Mouse (Mus musculus): ENCODE measurements around the gene Bri3. TPM values are rescaled to one million over a fixed set of nuclear protein-coding genes. Genes with fewer than 3 reads are reported as not detected.

Gene Bri3
- total and polyA plus RNA-seq, 3 experiments = 129 to 258 (median 152) TPM

DNA sequence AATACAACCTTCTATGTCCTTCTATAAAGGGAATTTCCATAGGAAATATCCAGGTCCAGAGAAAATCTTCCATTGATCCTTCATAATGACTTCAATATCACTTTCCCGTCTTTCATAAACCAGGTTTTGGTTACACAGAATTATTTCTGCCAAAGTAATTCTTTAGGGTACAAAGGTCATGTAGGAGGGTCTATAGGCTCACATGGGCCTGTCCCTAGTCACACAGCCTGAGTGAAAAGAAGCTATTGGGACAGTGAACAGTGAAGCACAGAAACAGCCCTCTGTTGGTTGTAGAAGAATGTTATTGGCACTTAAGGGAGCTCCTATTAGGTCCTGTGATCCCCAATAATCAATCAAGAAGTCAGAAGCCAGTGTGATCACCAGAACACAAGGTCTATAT, 96.8 kb downstream of the Bri3 start:
- Histone ChIP-seq H3K4me3 (no peak overlapping the region), H3K27me3 (ENCODE audit: control insufficient read depth, insufficient read depth, low read length) (no peaks in the 10 kb centered on the region), H3K9ac (ENCODE audit: low read depth, low read length) (no peak overlapping the region), H3K4me1 (ENCODE audit: control insufficient read depth, insufficient read depth, low read length) (peaks cover 2% of the 10 kb centered on the region; the same call in 1 of the 2 replicates), H3K79me2 (replicated peaks; ENCODE audit: control insufficient read depth, insufficient read depth, low read length) (no peaks in the 10 kb centered on the region), H3K27ac (no peak overlapping the region), H3K36me3 (ENCODE audit: control insufficient read depth, insufficient read depth, low read length) (no peaks in the 10 kb centered on the region)
- 76% methylated on average over 1 of the region's 1 CpGs for WGBS
- DNase-seq = no peak
- TF ChIP-seq CTCF (IDR thresholded peaks at IDR 0.05) (no peak), EP300 (IDR thresholded peaks at IDR 0.05; ENCODE audit: insufficient read depth, low read depth, low read length) (no peak), POLR2A (IDR thresholded peaks at IDR 0.05; ENCODE audit: insufficient read depth, low read depth, low read length) (no peak)
- intact Hi-C loops (cut with DNase I) = no loop called here

DNA sequence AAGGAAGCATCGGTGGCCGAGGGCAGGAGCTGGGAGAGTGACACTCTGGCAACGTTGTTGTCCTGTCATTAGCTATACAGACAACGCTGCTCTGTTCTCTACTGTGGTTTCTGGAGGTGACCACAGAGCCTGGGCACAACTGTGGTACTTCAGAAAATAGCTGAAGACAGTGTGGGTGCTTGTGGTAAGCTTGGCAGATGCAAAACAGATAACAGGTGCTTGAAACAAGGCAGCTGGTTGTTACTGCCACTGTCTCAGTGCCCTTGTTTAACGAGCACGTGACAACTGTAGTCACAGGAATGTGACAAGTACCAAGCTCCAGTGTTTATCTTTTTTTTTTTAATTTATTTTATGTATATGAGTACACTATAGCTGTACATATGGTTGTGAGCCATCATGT, 100.4 kb downstream of the Bri3 start:
- H3K27me3 ChIP-seq (ENCODE audit: control insufficient read depth, insufficient read depth, low read length) = no peaks in the 10 kb centered on the region
- intact Hi-C loops (cut with DNase I) = no loop called here
- no peak overlapping the region for H3K4me3 ChIP-seq
- DNase-seq = no peak
- no peaks in the 10 kb centered on the region for H3K36me3 ChIP-seq (ENCODE audit: control insufficient read depth, insufficient read depth, low read length)
- no peaks in the 10 kb centered on the region for H3K79me2 ChIP-seq (replicated peaks; ENCODE audit: control insufficient read depth, insufficient read depth, low read length)
- no peak overlapping the region for H3K9ac ChIP-seq (ENCODE audit: low read depth, low read length)
- H3K4me1 ChIP-seq (ENCODE audit: control insufficient read depth, insufficient read depth, low read length) = 0 out of 2 replicates have a peak, but pooled peaks cover 2% of the 10 kb centered on the region
- H3K27ac ChIP-seq = no peak overlapping the region
- TF ChIP-seq POLR2A (IDR thresholded peaks at IDR 0.05; ENCODE audit: insufficient read depth, low read depth, low read length) (no peak), EP300 (IDR thresholded peaks at IDR 0.05; ENCODE audit: insufficient read depth, low read depth, low read length) (no peak), CTCF (IDR thresholded peaks at IDR 0.05) (no peak)
- WGBS = 58% methylated on average over 6 of the region's 6 CpGs

DNA sequence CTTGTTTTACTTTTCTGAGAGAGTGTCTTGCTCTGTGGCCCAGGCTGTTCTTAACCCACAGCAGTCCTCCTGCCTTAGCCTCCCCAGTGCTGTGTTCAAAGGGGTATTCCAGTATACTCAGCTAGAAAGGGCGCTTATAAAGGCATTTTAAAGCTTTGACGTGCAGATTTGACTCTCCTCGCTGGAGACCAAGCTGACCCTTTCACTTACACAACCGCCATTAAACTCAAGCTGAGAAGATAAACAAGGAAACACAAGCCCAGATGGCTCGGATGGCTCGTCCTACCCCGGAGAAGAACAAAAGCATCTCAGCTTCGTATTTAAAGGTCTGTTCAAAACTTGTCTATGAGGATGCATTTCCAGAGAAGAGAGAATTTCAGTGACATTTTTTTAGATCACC, 106.9 kb downstream of the Bri3 start:
- no peak overlapping the region for H3K4me3 ChIP-seq
- no peaks in the 10 kb centered on the region for H3K4me1 ChIP-seq (ENCODE audit: control insufficient read depth, insufficient read depth, low read length)
- no peaks in the 10 kb centered on the region for H3K79me2 ChIP-seq (replicated peaks; ENCODE audit: control insufficient read depth, insufficient read depth, low read length)
- no peaks in the 10 kb centered on the region for H3K36me3 ChIP-seq (ENCODE audit: control insufficient read depth, insufficient read depth, low read length)
- WGBS = 45% methylated on average over 8 of the region's 8 CpGs
- no peak for TF ChIP-seq POLR2A (IDR thresholded peaks at IDR 0.05; ENCODE audit: insufficient read depth, low read depth, low read length)
- TF ChIP-seq EP300 (IDR thresholded peaks at IDR 0.05; ENCODE audit: insufficient read depth, low read depth, low read length) = no peak
- no peak for TF ChIP-seq CTCF (IDR thresholded peaks at IDR 0.05)
- intact Hi-C loops (cut with DNase I) = no loop called here
- no peak overlapping the region for H3K27ac ChIP-seq
- no peak overlapping the region for H3K9ac ChIP-seq (ENCODE audit: low read depth, low read length)
- DNase-seq = no peak
- no peaks in the 10 kb centered on the region for H3K27me3 ChIP-seq (ENCODE audit: control insufficient read depth, insufficient read depth, low read length)

DNA sequence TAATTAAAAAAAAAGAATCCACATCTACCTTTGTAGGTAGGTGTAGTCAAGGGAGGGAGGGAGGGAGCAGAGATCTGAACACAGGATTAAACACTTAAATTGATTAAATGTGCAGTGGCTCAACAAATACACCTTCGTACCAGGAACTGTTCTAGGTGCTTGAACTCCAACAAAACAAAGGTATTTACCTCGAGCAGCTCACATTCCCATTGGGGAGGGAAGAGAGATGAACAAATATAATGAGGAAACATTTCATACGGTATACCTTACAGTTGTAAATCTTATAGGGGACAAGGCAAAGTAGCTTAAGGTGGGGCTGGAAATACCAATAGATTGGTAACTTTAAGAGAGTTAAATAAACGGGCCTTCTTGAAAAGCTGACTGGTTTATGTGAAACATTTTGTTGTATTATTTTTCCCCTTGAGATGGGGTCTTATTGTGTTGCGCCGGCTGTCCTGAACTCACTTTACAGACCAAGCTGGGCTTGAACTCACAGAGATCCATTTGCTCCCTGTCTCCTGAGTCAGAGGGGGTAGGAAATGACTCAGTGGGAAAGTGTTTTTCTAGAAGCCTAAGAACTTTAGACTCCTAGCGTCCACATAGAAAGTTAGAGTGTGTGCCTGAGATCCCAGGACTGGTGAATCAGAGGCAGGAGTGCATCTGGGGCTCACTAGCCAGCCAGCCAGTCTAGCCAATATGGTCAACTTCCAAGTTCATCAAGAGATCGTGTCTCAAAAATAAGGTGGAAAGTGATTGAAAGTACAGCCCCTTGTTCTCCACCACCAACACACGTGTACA, 108.2 kb downstream of the Bri3 start:
- no peak for DNase-seq
- no peak overlapping the region for H3K9ac ChIP-seq (ENCODE audit: low read depth, low read length)
- no peaks in the 10 kb centered on the region for H3K36me3 ChIP-seq (ENCODE audit: control insufficient read depth, insufficient read depth, low read length)
- intact Hi-C loops (cut with DNase I) = no loop called here
- 85% methylated on average over 9 of the region's 9 CpGs for WGBS
- H3K27me3 ChIP-seq (ENCODE audit: control insufficient read depth, insufficient read depth, low read length) = no peaks in the 10 kb centered on the region
- no peak overlapping the region for H3K27ac ChIP-seq
- H3K79me2 ChIP-seq (replicated peaks; ENCODE audit: control insufficient read depth, insufficient read depth, low read length) = no peaks in the 10 kb centered on the region
- no peaks in the 10 kb centered on the region for H3K4me1 ChIP-seq (ENCODE audit: control insufficient read depth, insufficient read depth, low read length)
- no peak for TF ChIP-seq EP300 (IDR thresholded peaks at IDR 0.05; ENCODE audit: insufficient read depth, low read depth, low read length)
- no peak for TF ChIP-seq POLR2A (IDR thresholded peaks at IDR 0.05; ENCODE audit: insufficient read depth, low read depth, low read length)
- TF ChIP-seq CTCF (IDR thresholded peaks at IDR 0.05) = no peak
- no peak overlapping the region for H3K4me3 ChIP-seq

DNA sequence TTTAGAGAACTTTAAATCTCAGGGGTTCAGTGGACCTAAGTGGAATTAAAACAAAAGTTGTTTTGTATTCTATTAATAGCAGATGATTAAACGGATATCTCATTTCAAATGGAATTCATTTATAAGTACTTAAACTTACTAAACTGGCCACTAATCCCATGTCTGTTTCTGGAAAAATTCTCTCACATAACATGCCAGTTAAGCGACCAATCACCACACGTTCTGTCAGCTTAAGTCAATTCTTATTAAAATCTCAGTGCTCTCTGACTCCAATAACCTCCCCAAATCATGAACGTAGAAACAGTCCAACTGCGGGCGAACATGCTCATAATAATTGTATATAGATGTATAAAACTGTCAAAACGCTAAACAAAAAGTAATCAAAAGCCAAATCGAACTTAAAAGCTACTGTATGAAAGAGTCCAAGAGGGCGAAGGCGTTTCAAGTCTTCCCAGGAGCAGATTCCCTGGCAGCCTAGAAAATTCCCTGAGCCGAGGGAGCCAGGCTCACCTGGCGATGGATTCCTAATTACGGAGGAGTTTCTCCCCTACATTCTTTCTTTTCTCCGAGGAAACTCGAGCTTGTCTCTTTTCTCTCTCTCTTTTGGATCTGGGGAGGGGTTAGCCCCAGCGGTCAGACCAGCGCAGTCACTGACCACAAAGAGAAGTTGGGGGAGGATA, 112.7 kb downstream of the Bri3 start:
- Histone ChIP-seq H3K36me3 (ENCODE audit: control insufficient read depth, insufficient read depth, low read length) (no peaks in the 10 kb centered on the region), H3K27ac (peak overlapping the region; percentile 59), H3K27me3 (ENCODE audit: control insufficient read depth, insufficient read depth, low read length) (no peaks in the 10 kb centered on the region), H3K9ac (ENCODE audit: low read depth, low read length) (no peak overlapping the region), H3K4me1 (ENCODE audit: control insufficient read depth, insufficient read depth, low read length) (0 out of 2 replicates have a peak, but pooled peaks cover 2% of the 10 kb centered on the region), H3K79me2 (replicated peaks; ENCODE audit: control insufficient read depth, insufficient read depth, low read length) (no peaks in the 10 kb centered on the region), H3K4me3 (peak overlapping the region; percentile 53)
- intact Hi-C loops (cut with DNase I) = no loop called here
- WGBS = 15% methylated on average over 17 of the region's 17 CpGs
- no peak for TF ChIP-seq CTCF (IDR thresholded peaks at IDR 0.05)
- no peak for TF ChIP-seq EP300 (IDR thresholded peaks at IDR 0.05; ENCODE audit: insufficient read depth, low read depth, low read length)
- DNase-seq = peak in 1 of 2 experiments; percentile 21

DNA sequence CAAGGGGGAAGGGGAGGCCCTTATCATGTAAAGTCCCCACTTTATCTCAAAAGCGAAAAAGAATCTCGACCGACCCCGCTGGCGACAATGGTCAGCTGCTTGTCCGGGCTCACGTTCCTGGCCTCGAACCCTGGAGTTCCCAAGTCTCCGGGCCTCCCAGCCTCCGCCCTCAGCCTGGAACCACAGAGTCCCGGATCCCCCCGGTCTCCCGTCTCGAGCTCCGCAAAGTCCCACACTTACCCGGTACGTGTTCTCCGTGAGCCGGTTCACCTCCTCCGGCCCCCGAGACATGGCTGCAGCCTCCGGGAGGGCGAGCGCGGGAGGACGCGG, 113.3 kb downstream of the Bri3 start:
- H3K4me3 ChIP-seq = peak overlapping the region; percentile 53
- no peak for DNase-seq
- H3K9ac ChIP-seq (ENCODE audit: low read depth, low read length) = peak overlapping the region; percentile 60
- no peaks in the 10 kb centered on the region for H3K27me3 ChIP-seq (ENCODE audit: control insufficient read depth, insufficient read depth, low read length)
- H3K79me2 ChIP-seq (replicated peaks; ENCODE audit: control insufficient read depth, insufficient read depth, low read length) = no peaks in the 10 kb centered on the region
- 0 out of 2 replicates have a peak, but pooled peaks cover 2% of the 10 kb centered on the region for H3K4me1 ChIP-seq (ENCODE audit: control insufficient read depth, insufficient read depth, low read length)
- peak overlapping the region; percentile 59 for H3K27ac ChIP-seq
- intact Hi-C loops (cut with DNase I) = no loop called here
- WGBS = under 1% methylated on average over 27 of the region's 27 CpGs
- H3K36me3 ChIP-seq (ENCODE audit: control insufficient read depth, insufficient read depth, low read length) = no peaks in the 10 kb centered on the region
- TF ChIP-seq POLR2A (IDR thresholded peaks at IDR 0.05; ENCODE audit: insufficient read depth, low read depth, low read length) = no peak
- no peak for TF ChIP-seq CTCF (IDR thresholded peaks at IDR 0.05)
- TF ChIP-seq EP300 (IDR thresholded peaks at IDR 0.05; ENCODE audit: insufficient read depth, low read depth, low read length) = no peak
